Comparison of ENCODE assay signal across 28 mouse cellular contexts in the genomic region with DNA sequence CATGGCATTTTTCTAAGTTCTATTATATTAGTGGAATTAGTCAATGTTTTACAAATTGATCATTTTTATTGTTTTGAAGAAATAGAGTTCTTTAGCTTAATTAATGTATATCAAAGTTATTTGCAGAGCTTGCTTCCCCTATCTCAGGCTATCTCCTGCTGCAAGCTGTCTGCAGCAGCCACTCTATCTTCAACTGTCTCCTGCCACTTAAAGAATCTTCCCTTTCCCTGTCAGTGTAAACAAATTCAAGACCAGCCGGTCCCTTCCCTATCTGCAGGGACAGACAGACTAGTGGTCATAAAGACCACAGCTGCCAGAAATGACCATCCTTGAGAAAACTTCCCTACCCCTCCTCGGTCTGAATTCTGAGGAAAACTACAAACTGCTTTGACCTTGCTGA. TPM values are rescaled to one million over a fixed set of nuclear protein-coding genes. Genes with fewer than 3 reads are reported as not detected.
"Had no signal": no experiment of that assay in that cellular context is flagged by ENCODE, and none has a peak within 500 bp of the region (broad histone marks: within the 10 kb centered on the region; RNA-seq: fewer than 3 reads in every experiment).

No protein-coding gene starts in this region.

- H3K9me3 ChIP-seq: lung, embryonic 15.5 days; midbrain, embryonic 10.5 days; midbrain, embryonic 12.5 days; neural tube, embryonic 13.5 days; neural tube, embryonic 15.5 days; stomach, embryonic 15.5 days had no signal

- H3K4me3 ChIP-seq: lung, embryonic 15.5 days; midbrain, embryonic 10.5 days; midbrain, embryonic 12.5 days; myocyte; neural tube, embryonic 13.5 days; neural tube, embryonic 15.5 days; stomach, embryonic 15.5 days had no signal

- H3K4me2 ChIP-seq: lung, embryonic 15.5 days; midbrain, embryonic 12.5 days; neural tube, embryonic 13.5 days; neural tube, embryonic 15.5 days; stomach, embryonic 15.5 days had no signal

- H3K36me3 ChIP-seq: lung, embryonic 15.5 days; midbrain, embryonic 10.5 days; midbrain, embryonic 12.5 days; neural tube, embryonic 13.5 days; neural tube, embryonic 15.5 days; stomach, embryonic 15.5 days had no signal

- H3K27ac ChIP-seq: lung, embryonic 15.5 days; midbrain, embryonic 10.5 days; midbrain, embryonic 12.5 days; neural tube, embryonic 13.5 days; neural tube, embryonic 15.5 days; stomach, embryonic 15.5 days; stomach, postnatal 0 days had no signal

- H3K27me3 ChIP-seq: lung, embryonic 15.5 days; midbrain, embryonic 12.5 days; neural tube, embryonic 13.5 days; neural tube, embryonic 15.5 days; stomach, embryonic 15.5 days had no signal

- DNase-seq: lung, adult 18-20 months; lung, postnatal 14 days; lung, postnatal 4 days; midbrain, embryonic 14.5 days; retina, postnatal 1 day; right cerebral cortex, adult 18-20 months; right cerebral cortex, postnatal 25 days; right cerebral cortex, postnatal 4 days; spleen, adult 18-20 months; thymus, adult 2 months; thymus, postnatal 25 days; thymus, postnatal 4 days had no signal

- ATAC-seq: lung, postnatal 0 days; midbrain, embryonic 16.5 days had no signal

- H3K9ac ChIP-seq: lung, embryonic 15.5 days; midbrain, embryonic 12.5 days; neural tube, embryonic 13.5 days; neural tube, embryonic 15.5 days; stomach, embryonic 15.5 days had no signal

RNA-seq across cellular contexts. Expression of gene Nms, which starts 44.9 kb away (rescaled TPM):
- total RNA-seq: megakaryocyte, adult 5-6 weeks; megakaryocyte-erythroid progenitor cell, adult 5-6 weeks had no signal
- polyA plus RNA-seq: liver, embryonic 16.5 days; lung, embryonic 15.5 days; lung, postnatal 0 days; midbrain, embryonic 10.5 days; midbrain, embryonic 14.5 days; myocyte; small intestine, adult 2 months; stomach, embryonic 15.5 days; stomach, postnatal 0 days; testis, adult 2 months; urinary bladder, adult 2 months had no signal
